In the genomic region with DNA sequence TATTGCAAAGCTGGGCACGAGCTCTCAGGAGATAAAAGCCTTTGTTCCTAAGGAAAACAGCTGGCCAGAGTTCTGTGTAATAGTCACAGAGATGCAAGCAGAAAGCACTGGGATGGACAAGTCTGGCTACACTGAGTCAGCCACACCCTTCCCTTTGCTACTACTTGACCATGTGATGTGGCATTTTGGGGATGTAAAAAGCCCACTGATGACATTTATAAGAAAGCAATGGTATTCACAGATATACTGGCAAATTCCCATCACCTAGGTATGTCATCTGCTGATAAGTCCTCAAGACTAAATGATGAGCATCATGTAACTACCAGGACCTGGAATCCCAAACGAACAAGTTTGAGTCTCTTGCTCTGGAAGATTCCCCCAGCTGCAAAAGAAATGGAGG, we compare ENCODE assay signal across 15 mouse cellular contexts.
DNase-seq lines count a peak whose midpoint lies in the region; ATAC-seq lines count a peak whose summit lies in the region.
"Had no signal": no experiment of that assay in that cellular context is flagged by ENCODE, and none has a peak within 500 bp of the region (broad histone marks: within the 10 kb centered on the region; RNA-seq: fewer than 3 reads in every experiment).

No protein-coding gene starts in this region.

- no peak overlapping the region for H3K4me2 ChIP-seq in heart, embryonic 13.5 days
- H3K4me2 ChIP-seq in midbrain, embryonic 12.5 days (replicated peaks) = no peak overlapping the region
- H3K4me2 ChIP-seq in midbrain, embryonic 16.5 days (ENCODE audit: low read length) = no peak overlapping the region
- no peak overlapping the region for H3K4me2 ChIP-seq in neural tube, embryonic 15.5 days
- H3K4me2 ChIP-seq: embryonic facial prominence, embryonic 12.5 days; kidney, embryonic 15.5 days; limb, embryonic 12.5 days; stomach, embryonic 15.5 days had no signal

- DNase-seq in heart, adult 18-20 months = no peak
- DNase-seq in c-Kit-positive CD71-positive TER-119-negative erythroid progenitor cells, embryonic 14.5 days (ENCODE audit: low read depth) = peak; percentile 54
- no peak for DNase-seq in adrenal gland, postnatal 14 days
- DNase-seq: cerebellum, postnatal 36 days; lung, adult 18-20 months; lung, postnatal 36 days; right cerebral cortex, adult 18-20 months had no signal

- H3K27ac ChIP-seq in heart, embryonic 13.5 days (replicated peaks) = peak overlapping the region; percentile 73; the same call in 1 of the 2 replicates
- H3K27ac ChIP-seq in midbrain, embryonic 12.5 days (replicated peaks) = peak overlapping the region; percentile 46; the same call in 1 of the 2 replicates
- H3K27ac ChIP-seq in midbrain, embryonic 16.5 days (ENCODE audit: low read length) = no peak overlapping the region
- peak overlapping the region; percentile 61 for H3K27ac ChIP-seq in neural tube, embryonic 15.5 days (replicated peaks)
- H3K27ac ChIP-seq: limb, embryonic 12.5 days; stomach, embryonic 15.5 days had no signal

- no peak overlapping the region for H3K4me3 ChIP-seq in heart, embryonic 13.5 days
- H3K4me3 ChIP-seq in midbrain, embryonic 12.5 days = no peak overlapping the region
- no peak overlapping the region for H3K4me3 ChIP-seq in midbrain, embryonic 16.5 days (ENCODE audit: low read depth, low read length)
- H3K4me3 ChIP-seq in neural tube, embryonic 15.5 days (replicated peaks) = no peak overlapping the region
- H3K4me3 ChIP-seq: embryonic facial prominence, embryonic 12.5 days; kidney, embryonic 15.5 days; limb, embryonic 12.5 days; stomach, embryonic 15.5 days had no signal

- no peak overlapping the region for H3K9ac ChIP-seq in heart, embryonic 13.5 days
- 0 out of 2 replicates have a peak overlapping the region, but pooled peaks have one; percentile 0 for H3K9ac ChIP-seq in midbrain, embryonic 12.5 days (replicated peaks)
- H3K9ac ChIP-seq in midbrain, embryonic 16.5 days (ENCODE audit: low read depth, low read length) = no peak overlapping the region
- no peak overlapping the region for H3K9ac ChIP-seq in neural tube, embryonic 15.5 days (replicated peaks)
- H3K9ac ChIP-seq: embryonic facial prominence, embryonic 12.5 days; kidney, embryonic 15.5 days; limb, embryonic 12.5 days; stomach, embryonic 15.5 days had no signal

- no peaks in the 10 kb centered on the region for H3K27me3 ChIP-seq in heart, embryonic 13.5 days (replicated peaks)
- no peaks in the 10 kb centered on the region for H3K27me3 ChIP-seq in midbrain, embryonic 12.5 days
- H3K27me3 ChIP-seq in midbrain, embryonic 16.5 days (ENCODE audit: control insufficient read depth, insufficient read depth, low read depth, low read length) = no peaks in the 10 kb centered on the region
- no peaks in the 10 kb centered on the region for H3K27me3 ChIP-seq in neural tube, embryonic 15.5 days (replicated peaks)
- H3K27me3 ChIP-seq: embryonic facial prominence, embryonic 12.5 days; kidney, embryonic 15.5 days; stomach, embryonic 15.5 days had no signal

- H3K9me3 ChIP-seq in heart, embryonic 13.5 days = no peaks in the 10 kb centered on the region
- H3K9me3 ChIP-seq in midbrain, embryonic 12.5 days = no peaks in the 10 kb centered on the region
- no peaks in the 10 kb centered on the region for H3K9me3 ChIP-seq in midbrain, embryonic 16.5 days (replicated peaks; ENCODE audit: control insufficient read depth, low read length, poor library complexity, severe bottlenecking)
- H3K9me3 ChIP-seq in neural tube, embryonic 15.5 days (replicated peaks) = no peaks in the 10 kb centered on the region
- H3K9me3 ChIP-seq: embryonic facial prominence, embryonic 12.5 days; kidney, embryonic 15.5 days; limb, embryonic 12.5 days; stomach, embryonic 15.5 days had no signal

- H3K4me1 ChIP-seq in heart, embryonic 13.5 days = peaks cover 98% of the 10 kb centered on the region
- peaks cover 72% of the 10 kb centered on the region for H3K4me1 ChIP-seq in midbrain, embryonic 12.5 days
- peaks cover 18% of the 10 kb centered on the region; the same call in 1 of the 2 replicates for H3K4me1 ChIP-seq in midbrain, embryonic 16.5 days (ENCODE audit: control insufficient read depth, insufficient read depth, low read length)
- H3K4me1 ChIP-seq in neural tube, embryonic 15.5 days = peaks cover 67% of the 10 kb centered on the region

- ATAC-seq in heart, embryonic 13.5 days (ENCODE audit: extremely low read depth, insufficient number of reproducible peaks, low FRiP score, low TSS enrichment) = no peak
- ATAC-seq in midbrain, embryonic 12.5 days (ENCODE audit: low FRiP score, low read depth) = no peak
- no peak for ATAC-seq in midbrain, embryonic 16.5 days
- no peak for ATAC-seq in neural tube, embryonic 15.5 days (ENCODE audit: low FRiP score)

- 54% methylated on average over 2 of the region's 2 CpGs for WGBS in heart, embryonic 13.5 days
- 54% methylated on average over 2 of the region's 2 CpGs for WGBS in midbrain, embryonic 12.5 days
- 56% methylated on average over 2 of the region's 2 CpGs for WGBS in midbrain, embryonic 16.5 days
- 66% methylated on average over 2 of the region's 2 CpGs for WGBS in neural tube, embryonic 15.5 days

- peaks cover 25% of the 10 kb centered on the region for H3K36me3 ChIP-seq in heart, embryonic 13.5 days
- peaks cover 16% of the 10 kb centered on the region; the same call in 1 of the 2 replicates for H3K36me3 ChIP-seq in midbrain, embryonic 12.5 days
- no peaks in the 10 kb centered on the region for H3K36me3 ChIP-seq in midbrain, embryonic 16.5 days (ENCODE audit: control insufficient read depth, insufficient read depth, low read length)
- H3K36me3 ChIP-seq in neural tube, embryonic 15.5 days = no peaks in the 10 kb centered on the region
- H3K36me3 ChIP-seq: stomach, embryonic 15.5 days had no signal
